Comparison of ENCODE assay signal across 9 mouse cellular contexts in the genomic region with DNA sequence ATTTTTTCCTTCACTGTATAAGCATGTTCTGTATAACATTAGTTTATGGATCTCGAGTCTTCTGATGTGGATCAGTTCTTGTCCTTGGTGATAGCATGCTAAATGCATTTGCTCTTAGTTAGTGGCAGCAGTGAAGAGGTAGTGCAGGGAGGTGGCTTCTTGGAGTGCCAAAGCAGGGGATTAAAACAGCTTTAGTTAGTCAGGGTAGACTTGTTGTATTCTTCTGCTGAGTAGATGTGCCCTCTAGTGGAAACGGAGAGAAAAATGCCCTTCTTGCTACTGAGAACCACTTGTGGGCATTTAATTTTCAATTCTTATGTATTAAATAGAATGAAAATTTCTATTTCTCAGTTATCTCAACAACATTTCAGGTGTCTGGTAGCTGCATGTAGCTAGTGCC. TPM values are rescaled to one million over a fixed set of nuclear protein-coding genes. Genes with fewer than 3 reads are reported as not detected.
DNase-seq lines count a peak whose midpoint lies in the region; ATAC-seq lines count a peak whose summit lies in the region.
"Had no signal": no experiment of that assay in that cellular context is flagged by ENCODE, and none has a peak within 500 bp of the region (broad histone marks: within the 10 kb centered on the region; RNA-seq: fewer than 3 reads in every experiment).

No protein-coding gene starts in this region.

- no peaks in the 10 kb centered on the region for H3K4me1 ChIP-seq in embryonic facial prominence, embryonic 14.5 days (ENCODE audit: control insufficient read depth, insufficient read depth, low read length)
- H3K4me1 ChIP-seq: liver, embryonic 15.5 days had no signal

- no peak overlapping the region for H3K9ac ChIP-seq in embryonic facial prominence, embryonic 14.5 days (ENCODE audit: low read depth, low read length)
- H3K9ac ChIP-seq: liver, embryonic 15.5 days had no signal

- H3K27ac ChIP-seq in embryonic facial prominence, embryonic 14.5 days (replicated peaks; ENCODE audit: low read depth, low read length): no peak overlapping the region
- H3K27ac ChIP-seq: liver, embryonic 15.5 days had no signal

- WGBS in embryonic facial prominence, embryonic 14.5 days: 21% methylated on average over 2 of the region's 2 CpGs

- H3K4me2 ChIP-seq in embryonic facial prominence, embryonic 14.5 days (ENCODE audit: low read depth, low read length): no peak overlapping the region
- H3K4me2 ChIP-seq: liver, embryonic 15.5 days had no signal

- no peak for ATAC-seq in cerebellum, adult (ENCODE audit: insufficient number of reproducible peaks, low FRiP score, low TSS enrichment)
- no peak for ATAC-seq in embryonic facial prominence, embryonic 14.5 days (ENCODE audit: low read depth)

- H3K4me3 ChIP-seq in embryonic facial prominence, embryonic 14.5 days (ENCODE audit: low read depth, low read length): no peak overlapping the region
- H3K4me3 ChIP-seq: liver, embryonic 15.5 days had no signal

- no peaks in the 10 kb centered on the region for H3K9me3 ChIP-seq in embryonic facial prominence, embryonic 14.5 days (ENCODE audit: control insufficient read depth, low read length)
- H3K9me3 ChIP-seq: liver, embryonic 15.5 days had no signal

- no peaks in the 10 kb centered on the region for H3K27me3 ChIP-seq in embryonic facial prominence, embryonic 14.5 days (replicated peaks; ENCODE audit: control insufficient read depth, insufficient read depth, low read length)
- H3K27me3 ChIP-seq: liver, embryonic 15.5 days had no signal

- no peaks in the 10 kb centered on the region for H3K36me3 ChIP-seq in embryonic facial prominence, embryonic 14.5 days (ENCODE audit: control insufficient read depth, insufficient read depth, low read length)
- H3K36me3 ChIP-seq: liver, embryonic 15.5 days had no signal

- peak; percentile 1 for DNase-seq in cerebellum, adult 9-11 months
- peak; percentile 15 for DNase-seq in layer of hippocampus, adult 11-12 months (ENCODE audit: low spot score)
- DNase-seq in layer of hippocampus, postnatal 25 days (ENCODE audit: extremely low spot score in 1 of 2, low spot score in 1 of 2): no peak
- DNase-seq in CD4-positive helper T cell, adult 2 months (ENCODE audit: low read depth, low spot score): peak; percentile 22
- peak; percentile 47 for DNase-seq in embryonic facial prominence, embryonic 14.5 days (ENCODE audit: low spot score)
- no peak for DNase-seq in urinary bladder, postnatal 4 days (ENCODE audit: low spot score in 2 of 2)
- DNase-seq in heart, postnatal 36 days: no peak

- intact Hi-C loops in heart, postnatal 36 days (cut with DNase I): loop anchor here (5.0 kb wide), 1 partner anchor 90 kb away; no protein-coding TSS in a partner anchor

RNA-seq across cellular contexts. Expression of gene Calca, which starts 36.5 kb away (rescaled TPM):
- total RNA-seq in layer of hippocampus, postnatal 25 days (2021): 1 to 10 TPM; 1.2 to 1.9 TPM
- polyA plus RNA-seq in embryonic facial prominence, embryonic 14.5 days (2014; fragmentation: Nextera tagmentation; extraction: Ambion mirVana): 20.0 and 22.8 TPM in 2 replicates
- total RNA-seq in heart, postnatal 36 days (2021): not detected

RNA-seq across cellular contexts. Expression of gene Calcb, which starts 45.7 kb away (rescaled TPM):
- under 1 TPM; 0.47 to 0.52 TPM for total RNA-seq in layer of hippocampus, postnatal 25 days (2021)
- 0.72 TPM in 2 replicates for polyA plus RNA-seq in embryonic facial prominence, embryonic 14.5 days (2014; fragmentation: Nextera tagmentation; extraction: Ambion mirVana)
- 1 to 10 TPM in 1 of 2 experiments, under 1 TPM in 1; 0.38 to 1.1 TPM for total RNA-seq in heart, postnatal 36 days (2021)
- polyA plus RNA-seq: liver, embryonic 15.5 days had no signal

Comparison
In these comparisons a context has a peak if more than half of its experiments do, and no peak if none do; other contexts are left out.
1. DNase-seq: peak in cerebellum, adult 9-11 months (single experiment), layer of hippocampus, adult 11-12 months (single experiment), CD4-positive helper T cell, adult 2 months (single experiment) and embryonic facial prominence, embryonic 14.5 days (single experiment); none in layer of hippocampus, postnatal 25 days (0 of 2), urinary bladder, postnatal 4 days (0 of 2) and heart, postnatal 36 days (0 of 2).